Mouse (Mus musculus): Measurements from ENCODE around the gene Slc37a3.

DNA sequence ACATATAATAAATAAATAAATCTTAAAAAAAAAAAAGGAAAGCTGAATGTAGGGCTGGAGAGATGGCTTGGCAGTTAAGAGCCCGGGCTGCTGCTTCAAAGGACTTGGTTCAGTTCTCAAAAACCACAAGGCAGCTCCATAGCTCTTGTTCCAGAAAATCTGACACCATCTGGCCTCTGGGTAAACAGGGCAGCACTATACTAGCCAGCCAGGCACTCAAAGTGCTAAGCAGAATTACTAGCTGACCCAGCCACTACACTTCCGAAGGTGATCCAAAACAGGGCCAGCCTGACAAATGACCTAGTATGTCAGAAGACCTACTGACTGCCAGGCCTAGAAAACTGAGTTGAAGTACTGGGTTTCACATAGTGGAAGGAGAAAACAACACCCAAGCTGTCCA lies 25.7 kb upstream of the Slc37a3 start:
- no peak for TF ChIP-seq CTCF (IDR thresholded peaks at IDR 0.05; ENCODE audit: low read depth)
- TF ChIP-seq EP300 (optimal IDR thresholded peaks at IDR 0.05) = no peak
